Mouse (Mus musculus): Measurements from ENCODE around the gene Mepce.

DNA sequence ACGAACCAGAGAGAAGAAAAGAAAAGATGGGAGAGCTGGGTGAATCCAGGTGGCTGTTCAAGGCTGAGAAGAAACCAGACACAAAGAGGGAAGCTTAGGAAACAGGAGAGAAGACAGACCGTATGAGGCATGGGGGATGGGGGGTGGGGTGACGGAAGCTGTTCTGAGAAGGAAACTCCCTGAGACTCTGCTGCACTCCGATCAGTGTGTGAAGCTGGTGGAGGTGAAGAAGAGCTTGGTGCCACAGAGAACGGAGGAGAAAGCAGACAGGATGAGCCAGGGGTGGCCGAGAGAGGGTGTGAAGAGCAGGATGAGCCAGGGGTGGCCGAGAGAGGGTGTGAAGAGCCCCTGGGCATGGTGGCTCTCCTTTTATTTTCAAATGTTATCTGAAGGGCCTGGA lies 39.0 kb upstream of the Mepce start:
- TF ChIP-seq CTCF (conservative IDR thresholded peaks at IDR 0.05; ENCODE audit: low read length) (no peak), NANOG (IDR thresholded peaks at IDR 0.05; ENCODE audit: borderline replicate concordance, low read length) (no peak)
